Mouse (Mus musculus) heart, postnatal 25 days (tissue): ENCODE data around the gene Hexa. TPM values are rescaled to one million over a fixed set of nuclear protein-coding genes. Genes with fewer than 3 reads are reported as not detected.

Experiments
- total RNA-seq, 2 experiments: library from RNA; stranded (reverse); gene quantifications; 2 replicates each; pipeline ENCODE4 v1.2.3; 2021

The Hexa gene
- total RNA-seq, 2 experiments from 2014 or later, result 36.8 TPM

Other genes starting within 250 kb of the Hexa start
- gene Adpgk, start 248.0 kb upstream of the Hexa start, total RNA-seq, result 1 to 10 TPM; 7.5 to 8.3 TPM
- gene Bbs4, start 186.0 kb upstream of the Hexa start, total RNA-seq, result 1 to 10 TPM; 2.2 to 2.3 TPM
- 10 to 100 TPM; 72.9 to 84.7 TPM for gene Arih1, start 52.9 kb upstream of the Hexa start, total RNA-seq
- under 1 TPM; 0.52 to 0.64 TPM for gene Tmem202, start 307 bp downstream of the Hexa start, total RNA-seq
- gene Celf6, start 38.4 kb downstream of the Hexa start, total RNA-seq, result not detected
- 10 to 100 TPM; 17.9 to 20.2 TPM for gene Parp6, start 77.7 kb downstream of the Hexa start, total RNA-seq
- 1,000 to 10,000 TPM; 1,181 to 1,232 TPM for gene Pkm, start 116.8 kb downstream of the Hexa start, total RNA-seq
- gene Gramd2, start 140.6 kb downstream of the Hexa start, total RNA-seq, result not detected
- gene Senp8, start 211.2 kb downstream of the Hexa start, total RNA-seq, result 1 to 10 TPM; 7.3 to 8.0 TPM
- 10 to 100 TPM; 11.9 to 13.6 TPM for gene Myo9a, start 211.4 kb downstream of the Hexa start, total RNA-seq